Comparison of ENCODE assay signal across 15 mouse cellular contexts in genomic region chr11:8634728-8635410, GRCm38 (mm10). TPM values are rescaled to one million over a fixed set of nuclear protein-coding genes. Genes with fewer than 3 reads are reported as not detected.
DNase-seq lines count a peak whose midpoint lies in the region; ATAC-seq and TF ChIP-seq lines count a peak whose summit lies in the region.
"Had no signal": no experiment of that assay in that cellular context is flagged by ENCODE, and none has a peak within 500 bp of the region (broad histone marks: within the 10 kb centered on the region; RNA-seq: fewer than 3 reads in every experiment).

No protein-coding gene starts in this region.

- H3K27ac ChIP-seq in liver, adult 2 months (replicated peaks; ENCODE audit: insufficient read depth, low read depth, low read length) = no peak overlapping the region
- H3K27ac ChIP-seq in stomach, postnatal 0 days (replicated peaks) = peak overlapping the region; percentile 73
- H3K27ac ChIP-seq: gastrocnemius, adult 2 months; hindbrain, embryonic 14.5 days; left cerebral cortex, adult 2 months; liver, embryonic 15.5 days had no signal

- TF ChIP-seq POLR2A in liver, adult 2 months (IDR thresholded peaks at IDR 0.05; ENCODE audit: extremely low read depth, insufficient read depth, low read length) = no peak

- H3K9ac ChIP-seq in liver, adult 2 months (ENCODE audit: low read depth, low read length) = no peak overlapping the region
- no peak overlapping the region for H3K9ac ChIP-seq in stomach, postnatal 0 days (ENCODE audit: low read length)
- H3K9ac ChIP-seq: heart, embryonic 12.5 days; hindbrain, embryonic 14.5 days; liver, embryonic 15.5 days had no signal

- no peaks in the 10 kb centered on the region for H3K9me3 ChIP-seq in stomach, postnatal 0 days (ENCODE audit: control insufficient read depth, low read length)
- H3K9me3 ChIP-seq: heart, embryonic 12.5 days; liver, embryonic 15.5 days had no signal

- H3K27me3 ChIP-seq in liver, adult 2 months (ENCODE audit: control insufficient read depth, insufficient read depth, low read length) = no peaks in the 10 kb centered on the region
- no peaks in the 10 kb centered on the region for H3K27me3 ChIP-seq in stomach, postnatal 0 days (ENCODE audit: control insufficient read depth, insufficient read depth, low read length)
- H3K27me3 ChIP-seq: heart, embryonic 12.5 days; liver, embryonic 15.5 days had no signal

- ATAC-seq in stomach, postnatal 0 days (ENCODE audit: low FRiP score, low TSS enrichment) = peak; percentile 58

- 33% methylated on average over 7 of the region's 7 CpGs for WGBS in liver, adult 2 months
- WGBS in stomach, postnatal 0 days = 44% methylated on average over 7 of the region's 7 CpGs

- TF ChIP-seq EP300 in stomach, postnatal 0 days (optimal IDR thresholded peaks at IDR 0.05) = no peak

- DNase-seq in liver, adult 2 months (ENCODE audit: extremely low read depth, low read depth, low spot score) = peak; percentile 57
- no peak for DNase-seq in liver
- peak; percentile 91 for DNase-seq in kidney, adult 11 months
- peak; percentile 73 to 92 for DNase-seq in kidney, postnatal 36 days
- DNase-seq in stomach, postnatal 0 days (ENCODE audit: low spot score) = peak; percentile 60
- no peak for DNase-seq in frontal cortex, postnatal 14 days (ENCODE audit: low spot score in 2 of 2)
- DNase-seq in urinary bladder, postnatal 4 days (ENCODE audit: low spot score in 2 of 2) = no peak
- DNase-seq in cerebellum, postnatal 4 days (ENCODE audit: low spot score in 2 of 2) = no peak
- DNase-seq: cerebellum, adult 18-20 months; gastrocnemius, adult 2 months; thymus, postnatal 14 days had no signal

- H3K4me2 ChIP-seq in stomach, postnatal 0 days (replicated peaks; ENCODE audit: low read depth) = no peak overlapping the region
- H3K4me2 ChIP-seq: heart, embryonic 12.5 days; hindbrain, embryonic 14.5 days; liver, embryonic 15.5 days had no signal

- peaks cover 15% of the 10 kb centered on the region; the same call in 1 of the 2 replicates for H3K79me2 ChIP-seq in liver, adult 2 months (ENCODE audit: control insufficient read depth, insufficient read depth, low read length)

- H3K36me3 ChIP-seq in liver, adult 2 months (ENCODE audit: control insufficient read depth, insufficient read depth, low read length) = no peaks in the 10 kb centered on the region
- H3K36me3 ChIP-seq in stomach, postnatal 0 days (ENCODE audit: control insufficient read depth, insufficient read depth, low read length) = no peaks in the 10 kb centered on the region
- H3K36me3 ChIP-seq: heart, embryonic 12.5 days; liver, embryonic 15.5 days had no signal

- peaks cover 10% of the 10 kb centered on the region; the same call in 1 of the 2 replicates for H3K4me1 ChIP-seq in liver, adult 2 months (ENCODE audit: control insufficient read depth, insufficient read depth, low read length)
- no peaks in the 10 kb centered on the region for H3K4me1 ChIP-seq in stomach, postnatal 0 days (replicated peaks; ENCODE audit: control insufficient read depth, insufficient read depth)

- H3K4me3 ChIP-seq in liver, adult 2 months (ENCODE audit: insufficient read depth, low read depth, low read length) = no peak overlapping the region
- no peak overlapping the region for H3K4me3 ChIP-seq in stomach, postnatal 0 days (ENCODE audit: low read depth, low read length)
- H3K4me3 ChIP-seq: gastrocnemius, adult 2 months; heart, embryonic 12.5 days; left cerebral cortex, adult 2 months; liver, embryonic 15.5 days had no signal

- no peak for TF ChIP-seq CTCF in liver, adult 2 months (IDR thresholded peaks at IDR 0.05; ENCODE audit: low read depth, low read length)
- no peak for TF ChIP-seq CTCF in stomach, postnatal 0 days (IDR thresholded peaks at IDR 0.05; ENCODE audit: low read depth)

RNA-seq across cellular contexts. Expression of gene Tns3, which starts 29.5 kb away (rescaled TPM):
- total RNA-seq in liver, adult 2 months (2014; rRNA removed) = 15.3 and 19.7 TPM in 2 replicates
- polyA plus RNA-seq in liver, adult 2 months (2012; rRNA removed) = 12.8 and 14.6 TPM in 2 replicates
- 10.4 and 10.5 TPM in 2 replicates for polyA plus RNA-seq in stomach, postnatal 0 days (2015; fragmentation: Nextera tagmentation; extraction: Ambion mirVana)

Comparison
In these comparisons a context has a peak if more than half of its experiments do, and no peak if none do; other contexts are left out.
1. DNase-seq: peak in liver, adult 2 months (single experiment), kidney, adult 11 months (single experiment), kidney, postnatal 36 days (2 of 2) and stomach, postnatal 0 days (single experiment); none in liver (single experiment), frontal cortex, postnatal 14 days (0 of 2), urinary bladder, postnatal 4 days (0 of 2) and cerebellum, postnatal 4 days (0 of 2).